Mouse (Mus musculus) ES-Bruce4 (cell line): ENCODE data around the gene Olfr1255.

Experiments used
- CTCF ChIP-seq: IDR thresholded peaks from one replicate; pipeline ENCODE4 v1.8.1; 2011; ENCODE audit warnings: low read depth, low read length
- POLR2A ChIP-seq: IDR thresholded peaks from one replicate; pipeline ENCODE4 v1.8.1; 2011; ENCODE audit warnings: low read length; ENCODE audit not compliant: insufficient read depth

DNA sequence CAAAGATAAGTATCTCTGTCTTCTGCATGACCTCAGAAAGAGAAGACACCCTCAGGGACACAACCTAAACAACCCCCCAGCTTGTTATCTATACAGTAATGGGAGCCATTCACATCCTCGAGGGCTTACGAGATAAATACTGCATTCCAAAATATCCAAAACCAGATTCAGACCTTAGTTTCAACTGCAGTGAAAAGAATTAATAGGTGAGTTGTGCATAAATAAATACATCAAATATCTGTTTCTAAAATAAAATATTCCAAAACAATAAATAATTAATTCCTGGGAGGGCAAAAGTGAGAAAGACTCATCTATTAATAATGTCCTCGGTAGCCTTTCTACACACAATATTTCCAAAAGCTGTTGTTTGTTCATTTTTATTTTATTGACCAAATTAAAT is at the start of gene Olfr1255:
- no peak for TF ChIP-seq CTCF
- TF ChIP-seq POLR2A: no peak
